Mouse (Mus musculus): ENCODE results near the gene Vmn1r193.
"Not testable (repeated sequence)": the region's sequence is repeated elsewhere in the genome, so short reads cannot be mapped to it uniquely, and the experiment has no call there.

The Vmn1r193 gene

GRCm38 (mm10) chr13:22223060-22223459 lies at the start of gene Vmn1r193:
TSS of gene Vmn1r193 (minus strand) at chr13:22223160.
- DNase-seq, result not testable (repeated sequence)

GRCm38 (mm10) chr13:22271721-22272120 lies 48.8 kb upstream of the Vmn1r193 start:
- no peak for DNase-seq

GRCm38 (mm10) chr13:22270222-22270621 lies 47.3 kb upstream of the Vmn1r193 start, which contains the start of gene Vmn1r195:
TSS of gene Vmn1r195 (plus strand) at chr13:22270522.
- DNase-seq, result not testable (repeated sequence)

GRCm38 (mm10) chr13:22243915-22244314 lies 21.0 kb upstream of the Vmn1r193 start, which contains the start of gene Vmn1r194:
TSS of gene Vmn1r194 (plus strand) at chr13:22244215.
- DNase-seq, result no peak

GRCm38 (mm10) chr13:22192756-22193155 lies 30.2 kb downstream of the Vmn1r193 start:
- not testable (repeated sequence) for DNase-seq

- no peak for DNase-seq
Measured at GRCm38 (mm10) chr13:22191041-22191440, 31.9 kb downstream of the Vmn1r193 start, which contains the start of gene Vmn1r192. TSS of gene Vmn1r192 (minus strand) at chr13:22191141.

- DNase-seq, result no peak
Measured at GRCm38 (mm10) chr13:22190385-22190784, 32.6 kb downstream of the Vmn1r193 start.

- no peak for DNase-seq
Measured at GRCm38 (mm10) chr13:22189313-22189712, 33.6 kb downstream of the Vmn1r193 start.

GRCm38 (mm10) chr13:22183869-22184268 lies 39.1 kb downstream of the Vmn1r193 start, which contains the start of gene Vmn1r191:
TSS of gene Vmn1r191 (minus strand) at chr13:22183969.
- no peak for DNase-seq

GRCm38 (mm10) chr13:22168416-22168815 lies 54.5 kb downstream of the Vmn1r193 start:
- DNase-seq, result no peak
